Mouse (Mus musculus) liver, adult 2 months (tissue): Measurements from ENCODE around the gene Gm11634.
"Not testable (repeated sequence)": the region's sequence is repeated elsewhere in the genome, so short reads cannot be mapped to it uniquely, and the experiment has no call there.

Experiments
- CTCF ChIP-seq: fragments of 200-500 bp; IDR thresholded peaks from 2 replicates; pipeline ENCODE4 v1.5.1; 2011; ENCODE audit warnings: low read depth, low read length, control low read depth
- POLR2A ChIP-seq: fragments of 200-500 bp; IDR thresholded peaks from 2 replicates; pipeline ENCODE4 v1.6.1; 2011; ENCODE audit warnings: low read length, control low read depth; ENCODE audit not compliant: insufficient read depth; ENCODE audit errors: extremely low read depth

- peak; percentile 29; the same call in 1 of the 2 replicates for TF ChIP-seq POLR2A
- TF ChIP-seq CTCF = not testable (repeated sequence)
Measured at GRCm38 (mm10) chr11:101604531-101605453, 5.7 kb upstream of the Gm11634 start.
